Mouse (Mus musculus): ENCODE data around the gene Tbc1d10a.

- TF ChIP-seq POLR2A (IDR thresholded peaks at IDR 0.05; ENCODE audit: low read depth, low read length) (no peak), CTCF (IDR thresholded peaks at IDR 0.05; ENCODE audit: borderline replicate concordance, insufficient read depth, low read length) (no peak)
Measured at GRCm38 (mm10) chr11:4213107-4213506, 26.5 kb downstream of the Tbc1d10a start.

Measured in embryonic fibroblast, embryonic 13.5 days (primary cell).